In genomic region chr2:121512991-121513765, GRCm38 (mm10) we compare ENCODE assay signal across 10 mouse cellular contexts. TPM values are rescaled to one million over a fixed set of nuclear protein-coding genes. Genes with fewer than 3 reads are reported as not detected.
A peak's percentile ranks its signal among the peaks of the same experiment; 100 is the strongest.
DNase-seq lines count a peak whose midpoint lies in the region; ATAC-seq and TF ChIP-seq lines count a peak whose summit lies in the region.
"Not testable (repeated sequence)": the region's sequence is repeated elsewhere in the genome, so short reads cannot be mapped to it uniquely, and the experiment has no call there.
"Had no signal": no experiment of that assay in that cellular context is flagged by ENCODE, and none has a peak within 500 bp of the region (broad histone marks: within the 10 kb centered on the region; RNA-seq: fewer than 3 reads in every experiment).

No protein-coding gene starts in this region.

- not testable (repeated sequence) for H3K4me2 ChIP-seq in liver, embryonic 13.5 days

- WGBS in liver, embryonic 13.5 days (ENCODE audit: insufficient replicate concordance), result 83% methylated on average over 5 of the region's 5 CpGs

- not testable (repeated sequence) for H3K9me3 ChIP-seq in E14TG2a.4 (ENCODE audit: low read length); liver, embryonic 13.5 days (replicated peaks)

- H3K4me1 ChIP-seq in E14TG2a.4 (replicated peaks; ENCODE audit: low read depth, low read length), result peaks cover 84% of the 10 kb centered on the region
- H3K4me1 ChIP-seq in liver, embryonic 13.5 days (replicated peaks), result peaks cover 44% of the 10 kb centered on the region

- not testable (repeated sequence) for TF ChIP-seq CTCF in E14TG2a.4 (conservative IDR thresholded peaks at IDR 0.05; ENCODE audit: low read length)

- ATAC-seq in granulocyte monocyte progenitor cell, adult 5-6 weeks (replicated peaks; ENCODE audit: poor library complexity, severe bottlenecking), result peak; percentile 61; the same call in 1 of the 2 replicates
- not testable (repeated sequence) for ATAC-seq in liver, embryonic 13.5 days (ENCODE audit: low read depth)
- peak; percentile 55 for ATAC-seq in megakaryocyte progenitor cell, adult 5-6 weeks (replicated peaks; ENCODE audit: poor library complexity)

- peak overlapping the region; percentile 51 for H3K4me3 ChIP-seq in E14TG2a.4 (replicated peaks; ENCODE audit: low read length)
- H3K4me3 ChIP-seq in liver, embryonic 13.5 days (replicated peaks), result not testable (repeated sequence)

- not testable (repeated sequence) for H3K27ac ChIP-seq in liver, embryonic 13.5 days

- DNase-seq in ES-CJ7 (ENCODE audit: low read depth, low spot score) (peak; percentile 59), R1 (ENCODE audit: low read depth, low spot score) (peak; percentile 75)
- not testable (repeated sequence) for DNase-seq in liver, embryonic 13.5 days

- H3K36me3 ChIP-seq in E14TG2a.4 (ENCODE audit: insufficient read depth, low read length), result peaks cover 51% of the 10 kb centered on the region
- H3K36me3 ChIP-seq in liver, embryonic 13.5 days, result peaks cover 86% of the 10 kb centered on the region

- peak overlapping the region; percentile 19; the same call in 1 of the 2 replicates for H3K9ac ChIP-seq in liver, embryonic 13.5 days

- H3K27me3 ChIP-seq in E14TG2a.4 (ENCODE audit: insufficient read depth, low read length); liver, embryonic 13.5 days: not testable (repeated sequence)

RNA-seq across cellular contexts. Expression of gene Wdr76, which starts 6.7 kb away (rescaled TPM):
- total RNA-seq in granulocyte monocyte progenitor cell, adult 5-6 weeks (2014; fragmentation: Nextera tagmentation), result 34.1 and 39.1 TPM in 2 replicates
- 33.9 and 38.7 TPM in 2 replicates for total RNA-seq in granulocyte monocyte progenitor cell, adult 5-6 weeks (2017)
- polyA plus RNA-seq in liver, embryonic 13.5 days (2015; fragmentation: Nextera tagmentation; extraction: Ambion mirVana), result 9.3 and 12.5 TPM in 2 replicates
- 38.0 and 40.1 TPM in 2 replicates for total RNA-seq in megakaryocyte progenitor cell, adult 5-6 weeks (2015)
- 38.9 and 39.1 TPM in 2 replicates for total RNA-seq in megakaryocyte progenitor cell, adult 5-6 weeks (2017)

RNA-seq across cellular contexts. Expression of gene Mfap1a, which starts 6.7 kb away (rescaled TPM):
- 23.3 and 24.5 TPM in 2 replicates for total RNA-seq in granulocyte monocyte progenitor cell, adult 5-6 weeks (2014; fragmentation: Nextera tagmentation)
- total RNA-seq in granulocyte monocyte progenitor cell, adult 5-6 weeks (2017), result 36.3 and 46.9 TPM in 2 replicates
- polyA plus RNA-seq in liver, embryonic 13.5 days (2015; fragmentation: Nextera tagmentation; extraction: Ambion mirVana), result 14.0 and 16.0 TPM in 2 replicates
- 20.5 and 25.2 TPM in 2 replicates for total RNA-seq in megakaryocyte progenitor cell, adult 5-6 weeks (2015)
- total RNA-seq in megakaryocyte progenitor cell, adult 5-6 weeks (2017), result 33.5 and 39.0 TPM in 2 replicates

RNA-seq across cellular contexts. Expression of gene Mfap1b, which starts 39.3 kb away (rescaled TPM):
- total RNA-seq in granulocyte monocyte progenitor cell, adult 5-6 weeks (2014; fragmentation: Nextera tagmentation), result 23.3 and 30.9 TPM in 2 replicates
- 45.9 and 52.2 TPM in 2 replicates for total RNA-seq in granulocyte monocyte progenitor cell, adult 5-6 weeks (2017)
- 22.7 and 29.0 TPM in 2 replicates for polyA plus RNA-seq in liver, embryonic 13.5 days (2015; fragmentation: Nextera tagmentation; extraction: Ambion mirVana)
- total RNA-seq in megakaryocyte progenitor cell, adult 5-6 weeks (2015), result 34.8 and 37.2 TPM in 2 replicates
- total RNA-seq in megakaryocyte progenitor cell, adult 5-6 weeks (2017), result 39.6 and 51.1 TPM in 2 replicates

RNA-seq across cellular contexts. Expression of gene Serinc4, which starts 56.6 kb away (rescaled TPM):
- not detected in 2 replicates for total RNA-seq in granulocyte monocyte progenitor cell, adult 5-6 weeks (2014; fragmentation: Nextera tagmentation)
- 0.26 and 0.60 TPM in 2 replicates for total RNA-seq in granulocyte monocyte progenitor cell, adult 5-6 weeks (2017)
- 0.07 and 0.08 TPM in 2 replicates for polyA plus RNA-seq in liver, embryonic 13.5 days (2015; fragmentation: Nextera tagmentation; extraction: Ambion mirVana)
- not detected in 2 replicates for total RNA-seq in megakaryocyte progenitor cell, adult 5-6 weeks (2015)
- total RNA-seq in megakaryocyte progenitor cell, adult 5-6 weeks (2017), result 0.74 and 1.5 TPM in 2 replicates
- total RNA-seq: adrenal gland, postnatal 14 days had no signal
- polyA plus RNA-seq: activated CD4-positive, CD25-positive, alpha-beta regulatory T cell, adult 4 months; embryonic facial prominence, embryonic 12.5 days; G1E had no signal
